13 mouse cellular contexts compared by ENCODE assay signal in genomic region chr8:8620536-8620935, GRCm38 (mm10). TPM values are rescaled to one million over a fixed set of nuclear protein-coding genes. Genes with fewer than 3 reads are reported as not detected.
DNase-seq lines count a peak whose midpoint lies in the region; ATAC-seq and TF ChIP-seq lines count a peak whose summit lies in the region.
"Had no signal": no experiment of that assay in that cellular context is flagged by ENCODE, and none has a peak within 500 bp of the region (broad histone marks: within the 10 kb centered on the region; RNA-seq: fewer than 3 reads in every experiment).

No protein-coding gene starts in this region.

- H3K4me2 ChIP-seq in hindbrain, embryonic 12.5 days (replicated peaks): no peak overlapping the region
- H3K4me2 ChIP-seq in hindbrain, postnatal 0 days (ENCODE audit: low read depth, low read length): no peak overlapping the region
- H3K4me2 ChIP-seq: limb, embryonic 13.5 days had no signal

- ATAC-seq in hindbrain, embryonic 12.5 days (ENCODE audit: low FRiP score): peak; percentile 27; the same call in 1 of the 2 replicates
- no peak for ATAC-seq in hindbrain, postnatal 0 days

- TF ChIP-seq CTCF in hindbrain, postnatal 0 days (IDR thresholded peaks at IDR 0.05; ENCODE audit: low read depth): no peak

- no peak overlapping the region for H3K9ac ChIP-seq in hindbrain, embryonic 12.5 days
- H3K9ac ChIP-seq in hindbrain, postnatal 0 days (replicated peaks; ENCODE audit: low read length): no peak overlapping the region

- peaks cover 3% of the 10 kb centered on the region; the same call in 1 of the 2 replicates for H3K27me3 ChIP-seq in hindbrain, embryonic 12.5 days
- no peaks in the 10 kb centered on the region for H3K27me3 ChIP-seq in hindbrain, postnatal 0 days (ENCODE audit: insufficient read depth, low read length)
- no peaks in the 10 kb centered on the region for H3K27me3 ChIP-seq in limb, embryonic 10.5 days (ENCODE audit: low read depth, poor library complexity, severe bottlenecking)
- H3K27me3 ChIP-seq: limb, embryonic 13.5 days had no signal

- peaks cover 42% of the 10 kb centered on the region for H3K36me3 ChIP-seq in hindbrain, embryonic 12.5 days
- H3K36me3 ChIP-seq in hindbrain, postnatal 0 days (ENCODE audit: insufficient read depth, low read length): peaks cover 5% of the 10 kb centered on the region; the same call in 1 of the 2 replicates
- peaks cover 55% of the 10 kb centered on the region for H3K36me3 ChIP-seq in limb, embryonic 10.5 days

- H3K4me1 ChIP-seq in hindbrain, embryonic 12.5 days: peaks cover 36% of the 10 kb centered on the region
- peaks cover 8% of the 10 kb centered on the region; the same call in 1 of the 2 replicates for H3K4me1 ChIP-seq in hindbrain, postnatal 0 days (ENCODE audit: insufficient read depth, low read length)
- H3K4me1 ChIP-seq in limb, embryonic 10.5 days: peaks cover 68% of the 10 kb centered on the region

- WGBS in hindbrain, embryonic 12.5 days: 83% methylated on average over 21 of the region's 21 CpGs
- 82% methylated on average over 21 of the region's 21 CpGs for WGBS in hindbrain, postnatal 0 days
- 92% methylated on average over 21 of the region's 21 CpGs for WGBS in limb, embryonic 10.5 days

- peak overlapping the region; percentile 70 for H3K27ac ChIP-seq in hindbrain, embryonic 12.5 days
- no peak overlapping the region; the same call in 1 of the 2 replicates for H3K27ac ChIP-seq in hindbrain, postnatal 0 days
- H3K27ac ChIP-seq in limb, embryonic 10.5 days: peak overlapping the region; percentile 84
- H3K27ac ChIP-seq: stomach, postnatal 0 days had no signal

- no peak for DNase-seq in hindbrain, postnatal 0 days (ENCODE audit: low spot score)
- peak; percentile 61 for DNase-seq in right cerebral cortex, adult 18-20 months
- no peak for DNase-seq in right cerebral cortex, postnatal 25 days
- DNase-seq in limb, embryonic 10.5 days (ENCODE audit: low spot score): no peak
- no peak for DNase-seq in gastrocnemius, postnatal 25 days
- no peak for DNase-seq in gastrocnemius, postnatal 10 days
- no peak for DNase-seq in cerebellum, adult 8-10 months
- DNase-seq: adrenal gland, adult 8-10 months; kidney, postnatal 14 days; retina, postnatal 1 day had no signal

- no peak overlapping the region for H3K4me3 ChIP-seq in hindbrain, embryonic 12.5 days
- no peak overlapping the region for H3K4me3 ChIP-seq in hindbrain, postnatal 0 days (ENCODE audit: low read length)
- no peak overlapping the region for H3K4me3 ChIP-seq in limb, embryonic 10.5 days
- H3K4me3 ChIP-seq: limb, embryonic 13.5 days had no signal

- H3K9me3 ChIP-seq in hindbrain, embryonic 12.5 days (replicated peaks): no peaks in the 10 kb centered on the region
- H3K9me3 ChIP-seq in hindbrain, postnatal 0 days (ENCODE audit: low read length): no peaks in the 10 kb centered on the region
- no peaks in the 10 kb centered on the region for H3K9me3 ChIP-seq in limb, embryonic 10.5 days (replicated peaks)
- H3K9me3 ChIP-seq: limb, embryonic 13.5 days had no signal

RNA-seq across cellular contexts. Expression of gene Efnb2, which starts 40.5 kb away (rescaled TPM):
- polyA plus RNA-seq in hindbrain, embryonic 12.5 days (2016; fragmentation: Nextera tagmentation; extraction: Ambion mirVana): 61.5 and 64.7 TPM in 2 replicates
- total RNA-seq in hindbrain, postnatal 0 days (2014; rRNA removed): 21.0 and 22.8 TPM in 2 replicates
- 9.6 and 10.7 TPM in 2 replicates for polyA plus RNA-seq in hindbrain, postnatal 0 days (2015; fragmentation: Nextera tagmentation; extraction: Ambion mirVana)
- 27.3 and 28.5 TPM in 2 replicates for polyA plus RNA-seq in limb, embryonic 10.5 days (2016; fragmentation: Nextera tagmentation; extraction: Ambion mirVana)
- total RNA-seq in gastrocnemius, postnatal 25 days (2021): 1 to 10 TPM; 6.3 to 6.9 TPM
- total RNA-seq in gastrocnemius, postnatal 10 days (2021): 10 to 100 TPM; 12.8 to 16.9 TPM
